Mouse (Mus musculus) mesoderm, embryonic 11.5 days (tissue): ENCODE measurements around the gene Pycr1.
A peak's percentile ranks its signal among the peaks of the same experiment; 100 is the strongest.
"Not testable (repeated sequence)": the region's sequence is repeated elsewhere in the genome, so short reads cannot be mapped to it uniquely, and the experiment has no call there.

ENCODE experiments used
- DNase-seq: peaks from one replicate; pipeline ENCODE4 v3.0.0-alpha.2; 2012; ENCODE audit warnings: low read depth, low spot score

Pycr1 gene

GRCm38 (mm10) chr11:120643601-120643987, at the start of gene Pycr1:
Pycr1 (minus strand) TSS chr11:120643769.
- peak; percentile 95 for DNase-seq

GRCm38 (mm10) chr11:120692471-120693011, 49.0 kb upstream of the Pycr1 start:
- no peak for DNase-seq

GRCm38 (mm10) chr11:120689365-120689764, 45.8 kb upstream of the Pycr1 start:
- DNase-seq, result no peak

- DNase-seq, result no peak
Measured at GRCm38 (mm10) chr11:120686650-120687272, 43.2 kb upstream of the Pycr1 start.

GRCm38 (mm10) chr11:120684660-120685059, 41.1 kb upstream of the Pycr1 start:
- DNase-seq, result no peak

GRCm38 (mm10) chr11:120684086-120684485, 40.5 kb upstream of the Pycr1 start:
- no peak for DNase-seq

GRCm38 (mm10) chr11:120683536-120683935, 40.0 kb upstream of the Pycr1 start:
- no peak for DNase-seq

- no peak for DNase-seq
Measured at GRCm38 (mm10) chr11:120682683-120683082, 39.1 kb upstream of the Pycr1 start.

- DNase-seq, result no peak
Measured at GRCm38 (mm10) chr11:120679909-120680308, 36.3 kb upstream of the Pycr1 start.

- DNase-seq, result no peak
Measured at GRCm38 (mm10) chr11:120676951-120677350, 33.4 kb upstream of the Pycr1 start.

- not testable (repeated sequence) for DNase-seq
Measured at GRCm38 (mm10) chr11:120675875-120676274, 32.3 kb upstream of the Pycr1 start.

GRCm38 (mm10) chr11:120673594-120674122, 30.1 kb upstream of the Pycr1 start:
- no peak for DNase-seq

- peak; percentile 95 for DNase-seq
Measured at GRCm38 (mm10) chr11:120672687-120673593, 29.4 kb upstream of the Pycr1 start, which contains the start of gene Aspscr1. Aspscr1 (plus strand) TSS chr11:120672973.

GRCm38 (mm10) chr11:120666617-120667016, 23.0 kb upstream of the Pycr1 start:
- DNase-seq, result no peak

GRCm38 (mm10) chr11:120665406-120665805, 21.8 kb upstream of the Pycr1 start:
- DNase-seq, result no peak

- DNase-seq, result no peak
Measured at GRCm38 (mm10) chr11:120663714-120664113, 20.1 kb upstream of the Pycr1 start.

- no peak for DNase-seq
Measured at GRCm38 (mm10) chr11:120662759-120663158, 19.2 kb upstream of the Pycr1 start.

- DNase-seq, result no peak
Measured at GRCm38 (mm10) chr11:120661076-120661460, 17.5 kb upstream of the Pycr1 start, which contains the start of gene Notum. Notum (minus strand) TSS chr11:120661175.

- peak; percentile 68 for DNase-seq
Measured at GRCm38 (mm10) chr11:120660301-120661075, 16.9 kb upstream of the Pycr1 start.

- no peak for DNase-seq
Measured at GRCm38 (mm10) chr11:120659509-120660300, 16.1 kb upstream of the Pycr1 start.
